Mouse (Mus musculus): ENCODE results near the gene Dgat2.

Gene Dgat2

GRCm38 (mm10) chr7:99182432-99183172 is at the start of gene Dgat2:
TSS of gene Dgat2 (minus strand) at chr7:99182719.
- DNase-seq, result peak; percentile 84 to 97

GRCm38 (mm10) chr7:99230061-99230747 is 47.7 kb upstream of the Dgat2 start:
- DNase-seq, result no peak

GRCm38 (mm10) chr7:99229411-99229810 is 46.9 kb upstream of the Dgat2 start:
- DNase-seq, result peak; percentile 35 to 36

GRCm38 (mm10) chr7:99228825-99229224 is 46.3 kb upstream of the Dgat2 start:
- no peak for DNase-seq

DNA sequence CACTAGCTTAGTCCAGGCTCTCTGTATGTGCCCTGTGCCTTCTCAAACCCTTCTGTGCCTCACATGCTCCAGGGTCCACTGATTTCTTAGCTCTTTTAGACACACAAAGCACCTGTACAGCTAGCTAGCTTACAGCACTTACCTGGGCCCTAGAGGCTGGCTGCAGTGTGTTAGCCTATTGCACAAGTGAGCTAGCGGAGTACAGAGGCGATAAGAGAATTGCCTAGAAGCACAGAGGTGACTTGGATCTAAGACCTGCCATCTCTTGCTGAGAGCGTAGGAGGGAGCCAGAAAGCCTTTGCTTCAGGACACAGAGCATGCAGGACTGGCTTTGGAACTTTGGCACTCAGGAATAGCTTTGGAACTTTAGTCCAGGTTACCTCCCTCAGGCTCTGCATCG is 44.7 kb upstream of the Dgat2 start:
- no peak for DNase-seq

- no peak for DNase-seq
Measured at GRCm38 (mm10) chr7:99226662-99227061, 44.1 kb upstream of the Dgat2 start.

GRCm38 (mm10) chr7:99225421-99225820 is 42.9 kb upstream of the Dgat2 start:
- no peak for DNase-seq

- DNase-seq, result no peak
Measured at GRCm38 (mm10) chr7:99224648-99225190, 42.2 kb upstream of the Dgat2 start.

DNA sequence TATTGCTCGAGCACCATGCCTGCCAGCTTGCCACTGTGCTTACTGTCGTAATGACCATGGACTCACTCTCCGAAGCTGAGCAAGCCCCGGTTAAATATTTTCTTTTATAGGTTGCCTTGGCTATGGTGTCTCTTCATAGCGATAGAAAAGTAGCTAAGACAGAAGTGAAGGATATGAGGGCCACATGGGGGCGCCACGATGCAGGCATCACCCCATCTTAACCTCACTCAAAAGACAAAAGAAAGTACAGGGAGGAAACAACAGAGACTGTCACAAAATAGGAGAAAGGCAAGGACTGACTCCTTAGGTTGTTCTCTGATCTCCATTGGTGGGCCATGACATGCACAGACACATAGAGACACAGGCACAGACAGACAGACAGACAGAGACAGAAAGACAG is 41.7 kb upstream of the Dgat2 start:
- DNase-seq, result no peak

GRCm38 (mm10) chr7:99217338-99218074 is 35.0 kb upstream of the Dgat2 start:
- DNase-seq, result no peak

DNA sequence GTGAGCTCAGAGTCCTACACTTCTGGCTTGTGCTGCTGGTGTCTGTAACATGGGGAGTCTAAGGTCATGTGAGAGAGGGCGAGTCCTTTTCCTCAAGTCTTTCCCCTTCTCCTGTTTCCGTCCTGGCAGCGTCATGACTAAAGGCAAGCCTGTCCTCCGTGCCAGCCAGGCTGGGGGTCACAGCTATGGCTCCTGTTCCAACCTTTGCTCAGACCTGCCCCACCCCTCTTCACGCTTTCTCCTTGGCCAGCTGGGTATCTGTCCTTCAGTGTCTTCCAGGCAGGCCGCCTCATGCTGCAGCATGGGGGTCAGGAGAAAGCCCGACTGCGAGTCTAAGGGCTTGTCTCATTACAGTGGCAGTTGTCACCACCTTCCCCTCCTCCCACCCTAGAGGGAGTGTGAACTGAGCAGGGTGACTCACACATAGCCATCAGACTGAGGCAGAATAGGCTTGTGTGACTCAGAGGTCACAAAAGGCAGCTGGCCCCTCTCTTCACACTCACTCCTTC is 32.9 kb upstream of the Dgat2 start:
- no peak for DNase-seq

- no peak for DNase-seq
Measured at GRCm38 (mm10) chr7:99214621-99215185, 32.2 kb upstream of the Dgat2 start.

DNA sequence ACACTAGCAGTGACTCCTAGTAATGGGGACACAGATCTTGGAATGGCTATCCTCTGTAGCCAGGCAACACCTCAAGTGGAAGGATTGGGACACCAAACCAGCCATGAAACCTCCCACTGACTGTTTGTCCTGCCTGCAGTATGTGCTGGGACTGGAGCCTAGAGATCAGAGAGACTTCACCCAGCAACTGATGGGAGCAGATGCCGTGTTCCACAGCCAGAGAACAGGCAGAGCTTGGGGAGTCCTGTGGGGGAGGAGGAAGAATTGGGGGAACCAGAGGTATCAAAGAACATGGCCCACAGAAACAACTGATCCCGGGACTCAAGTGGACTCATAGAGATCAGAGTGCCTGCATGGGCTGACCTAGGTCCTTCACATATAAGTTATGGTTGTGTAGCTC is 31.2 kb upstream of the Dgat2 start:
- no peak for DNase-seq

- no peak for DNase-seq
Measured at GRCm38 (mm10) chr7:99213056-99213455, 30.5 kb upstream of the Dgat2 start.

- no peak for DNase-seq
Measured at GRCm38 (mm10) chr7:99208704-99209103, 26.2 kb upstream of the Dgat2 start.

DNA sequence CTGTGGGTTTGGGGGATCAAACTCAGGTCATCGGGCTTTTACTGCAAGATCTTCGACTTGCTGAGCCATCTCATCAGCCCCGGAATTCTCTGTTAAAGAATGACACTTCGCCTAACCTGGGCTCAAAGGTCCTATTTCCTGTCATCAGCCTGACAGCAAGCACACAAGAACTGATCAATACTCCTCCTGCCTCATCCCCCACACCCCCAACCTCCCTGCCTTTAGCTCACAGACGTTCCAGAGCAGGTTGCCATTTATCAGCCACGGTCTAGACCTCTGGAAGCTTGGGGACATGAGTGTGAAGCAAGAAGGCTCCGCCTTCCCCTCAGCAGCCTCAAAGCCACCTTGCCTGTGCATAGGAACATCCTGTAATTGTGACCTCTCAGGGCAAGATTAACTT is 23.8 kb upstream of the Dgat2 start:
- no peak for DNase-seq

- no peak for DNase-seq
Measured at GRCm38 (mm10) chr7:99202163-99202562, 19.6 kb upstream of the Dgat2 start.

DNA sequence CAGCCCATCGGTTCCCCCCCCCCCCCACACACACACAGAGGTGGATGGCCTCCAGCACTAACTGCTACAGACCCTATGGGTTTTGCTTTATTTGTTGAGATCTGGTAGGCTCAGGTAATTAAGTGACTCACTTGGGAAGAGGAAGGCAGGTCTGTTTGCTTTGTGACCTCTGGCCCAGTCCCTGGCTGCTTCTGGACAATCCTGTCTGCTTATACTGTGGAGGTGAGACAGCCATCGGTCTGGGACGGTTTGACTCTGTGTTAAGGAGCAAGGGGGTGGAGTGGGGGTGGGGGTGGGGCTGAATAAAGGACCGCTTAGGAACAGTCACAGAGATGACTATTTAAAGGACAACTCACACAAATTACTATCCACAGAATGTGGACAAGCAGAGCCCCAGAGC is 17.8 kb upstream of the Dgat2 start:
- DNase-seq, result no peak

DNA sequence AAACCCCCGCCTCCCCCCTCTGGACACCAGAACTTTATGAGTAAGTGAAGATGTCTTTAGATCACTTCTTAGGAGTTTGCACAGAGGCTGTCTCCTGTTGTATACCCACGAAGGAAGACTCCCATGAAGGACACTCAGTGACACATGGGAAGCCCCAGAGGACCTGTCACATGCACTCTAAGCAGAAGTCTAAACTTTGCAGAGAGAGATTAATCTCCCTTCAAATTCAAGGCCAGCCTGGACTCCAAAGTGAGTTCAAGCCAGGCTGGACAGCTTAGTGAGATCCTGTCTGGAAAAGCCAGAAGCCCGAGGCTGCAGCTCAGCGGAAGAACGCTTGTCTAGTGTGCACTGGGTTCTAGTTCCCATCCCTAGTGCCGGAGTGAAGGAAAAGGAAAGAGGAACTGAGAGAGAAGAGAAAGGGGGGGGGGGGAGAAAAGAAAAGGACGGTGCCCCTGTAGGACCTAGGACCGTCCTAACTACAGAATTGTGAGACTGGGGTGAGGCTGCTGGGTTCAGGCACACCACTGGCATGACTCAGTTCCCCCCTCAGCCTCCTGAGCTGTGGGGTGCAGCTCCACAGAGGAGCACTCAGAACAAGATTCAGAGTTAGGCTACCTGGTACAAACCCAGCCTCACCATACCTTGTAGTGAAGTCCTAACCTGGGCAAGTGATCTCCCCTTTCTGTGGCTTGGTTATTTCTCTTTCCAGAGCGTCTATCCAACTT is 17.1 kb upstream of the Dgat2 start:
- DNase-seq, result no peak

DNA sequence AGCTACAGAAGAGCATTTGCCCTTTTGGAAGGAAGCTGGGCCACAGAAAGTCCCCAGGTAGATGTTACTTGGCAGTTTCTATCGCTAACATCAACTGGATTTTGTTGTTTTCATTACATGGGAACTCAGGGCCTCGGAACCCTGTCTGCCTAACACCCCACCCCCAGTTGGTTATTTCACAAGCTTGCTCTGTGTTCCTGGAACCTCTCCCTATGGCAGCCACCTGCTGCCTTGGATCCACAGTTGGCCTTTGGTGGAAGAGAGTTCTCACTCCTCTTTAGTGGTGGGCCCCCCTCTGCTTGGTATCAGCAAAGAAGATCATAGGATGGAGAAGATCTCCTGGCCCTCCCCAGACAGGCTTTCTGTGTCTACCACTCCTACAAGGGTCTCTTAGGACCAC is 16.3 kb upstream of the Dgat2 start:
- no peak for DNase-seq

- no peak for DNase-seq
Measured at GRCm38 (mm10) chr7:99194511-99194910, 12.0 kb upstream of the Dgat2 start.

- DNase-seq, result no peak
Measured at GRCm38 (mm10) chr7:99193926-99194325, 11.4 kb upstream of the Dgat2 start.
